Mouse (Mus musculus): Measurements from ENCODE around the gene Acox2. TPM values are rescaled to one million over a fixed set of nuclear protein-coding genes. Genes with fewer than 3 reads are reported as not detected.
"Not testable (repeated sequence)": the region's sequence is repeated elsewhere in the genome, so short reads cannot be mapped to it uniquely, and the experiment has no call there.

The Acox2 gene
- not detected for polyA plus RNA-seq (2017; shearing (Covaris generic))

DNA sequence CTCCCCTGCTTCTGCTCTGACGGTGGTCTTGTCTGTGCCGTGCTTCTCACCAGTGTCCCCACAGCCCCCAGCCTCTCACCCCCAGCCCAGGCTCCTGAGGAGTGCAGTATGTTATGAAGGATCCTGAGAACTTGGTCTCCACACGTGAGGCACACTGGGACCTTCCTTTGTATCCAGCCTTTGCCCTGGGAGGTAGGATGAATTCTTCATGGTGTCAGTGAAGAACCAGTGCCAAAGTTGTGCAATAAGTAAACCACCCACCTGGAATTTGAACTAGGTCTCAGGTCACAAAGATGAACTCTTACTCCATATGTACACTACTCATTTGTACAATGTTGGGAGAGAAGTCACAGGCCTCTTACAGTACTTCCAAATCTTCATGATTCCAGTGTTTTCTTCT lies at the start of gene Acox2:
Gene Acox2 (minus strand): TSS at position 188 of the 400 bp plus-strand sequence.
- ATAC-seq = no peak

DNA sequence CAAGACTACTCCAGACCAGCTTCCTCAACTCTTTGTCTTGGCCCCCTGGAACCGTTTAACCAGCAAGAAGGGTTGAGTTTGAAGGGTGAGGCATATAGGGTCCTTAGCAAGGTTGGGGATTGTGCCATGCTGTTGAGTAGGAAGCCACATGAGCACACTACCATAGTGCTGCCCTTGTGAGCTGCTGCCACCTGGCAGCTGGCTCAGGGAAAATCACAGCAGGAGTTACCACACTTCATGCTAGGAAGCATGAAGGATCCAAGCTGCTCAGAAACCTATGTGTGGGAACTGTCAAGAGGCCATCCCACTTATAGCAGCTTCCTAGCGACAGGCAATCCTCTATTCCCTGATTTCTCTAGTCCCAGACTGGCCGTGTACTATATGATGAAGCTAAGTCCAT lies 49.5 kb upstream of the Acox2 start:
- ATAC-seq = no peak

- no peak for ATAC-seq
These were observed 47.7 kb upstream of the Acox2 start for GRCm38 (mm10) chr14:8306884-8307283.

- no peak for ATAC-seq
These were observed 45.9 kb upstream of the Acox2 start for GRCm38 (mm10) chr14:8305014-8305413.

GRCm38 (mm10) chr14:8304082-8304481 lies 44.9 kb upstream of the Acox2 start:
- no peak for ATAC-seq

DNA sequence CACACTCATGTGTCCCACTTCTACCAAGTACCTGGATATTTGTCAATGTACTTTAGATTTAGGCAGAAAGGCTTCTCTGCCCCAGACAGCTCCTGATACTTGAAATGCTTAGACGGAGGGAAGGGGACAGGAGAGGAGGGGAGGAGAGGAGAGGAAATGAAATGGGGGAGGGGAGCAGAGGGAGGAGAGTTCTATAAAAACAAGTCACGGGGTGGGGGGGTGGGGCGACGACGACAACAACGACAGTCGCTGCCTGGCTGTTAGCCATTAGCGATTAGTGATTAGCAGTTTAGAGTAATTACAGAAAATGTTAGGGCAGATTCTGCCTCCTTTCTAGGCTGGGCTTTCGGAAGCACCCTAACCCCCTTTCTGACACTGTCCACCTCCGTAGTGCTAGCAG lies 43.5 kb upstream of the Acox2 start:
- no peak for ATAC-seq

GRCm38 (mm10) chr14:8300281-8300680 lies 41.1 kb upstream of the Acox2 start:
- ATAC-seq = no peak

DNA sequence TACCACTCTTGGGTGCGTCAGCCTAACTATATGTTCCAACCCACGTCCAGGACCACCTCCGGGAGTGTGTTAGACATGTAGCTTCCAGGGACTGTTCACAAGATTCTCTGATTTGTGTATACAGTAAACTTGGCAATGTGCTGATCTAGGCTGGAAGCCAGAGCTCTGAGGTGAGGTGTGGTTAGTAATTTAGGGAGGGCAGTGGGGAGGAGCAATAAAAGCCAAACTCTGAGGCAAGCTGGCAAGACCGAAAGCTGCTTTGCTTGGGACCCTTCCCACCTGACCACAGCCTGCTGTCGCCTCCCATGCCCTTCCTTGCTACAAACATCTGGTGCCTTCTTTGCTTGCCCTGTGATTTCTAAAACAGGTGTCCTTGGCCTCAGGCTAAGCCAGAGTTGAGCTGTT lies 38.7 kb upstream of the Acox2 start:
- ATAC-seq = no peak

DNA sequence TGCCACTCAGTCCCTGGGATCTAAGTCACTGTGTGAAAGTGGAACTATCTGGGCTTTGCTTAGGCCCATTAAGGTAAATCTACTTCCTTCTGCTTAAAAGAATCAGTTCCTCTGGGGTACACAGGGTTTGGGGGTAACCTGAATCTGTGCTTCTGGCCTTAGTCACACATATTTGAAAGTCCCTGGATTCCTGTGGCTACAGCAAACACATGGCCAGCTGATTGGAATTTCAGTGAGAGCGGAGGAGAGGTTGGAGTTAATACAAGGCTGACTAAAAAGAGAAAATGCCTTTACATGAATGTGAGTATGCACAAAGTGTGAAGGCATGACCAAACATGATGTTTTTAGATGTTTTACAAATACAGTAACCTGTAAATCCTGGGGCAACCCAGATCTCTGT lies 35.1 kb upstream of the Acox2 start:
- ATAC-seq = no peak

GRCm38 (mm10) chr14:8286595-8286994 lies 27.4 kb upstream of the Acox2 start:
- peak; percentile 43 for ATAC-seq

DNA sequence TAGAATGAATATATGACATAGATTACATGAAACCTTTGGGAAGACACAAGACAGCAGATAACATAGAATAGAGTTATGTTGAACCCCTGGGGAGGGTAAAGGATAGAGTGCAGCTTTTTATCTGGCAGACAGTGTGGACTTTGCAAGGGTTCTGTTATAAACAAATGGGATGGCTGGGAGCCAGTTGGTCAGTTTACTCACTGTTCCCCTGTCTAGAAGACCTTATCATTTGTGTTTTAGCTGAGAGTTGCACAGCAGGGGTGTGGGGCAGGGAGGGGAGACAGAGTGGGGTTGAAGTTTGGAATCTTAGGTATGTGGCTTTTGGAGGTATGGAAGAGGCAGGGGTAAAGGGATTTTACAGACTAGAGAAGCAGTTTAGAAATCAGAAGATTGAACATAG lies 24.6 kb upstream of the Acox2 start:
- no peak for ATAC-seq

DNA sequence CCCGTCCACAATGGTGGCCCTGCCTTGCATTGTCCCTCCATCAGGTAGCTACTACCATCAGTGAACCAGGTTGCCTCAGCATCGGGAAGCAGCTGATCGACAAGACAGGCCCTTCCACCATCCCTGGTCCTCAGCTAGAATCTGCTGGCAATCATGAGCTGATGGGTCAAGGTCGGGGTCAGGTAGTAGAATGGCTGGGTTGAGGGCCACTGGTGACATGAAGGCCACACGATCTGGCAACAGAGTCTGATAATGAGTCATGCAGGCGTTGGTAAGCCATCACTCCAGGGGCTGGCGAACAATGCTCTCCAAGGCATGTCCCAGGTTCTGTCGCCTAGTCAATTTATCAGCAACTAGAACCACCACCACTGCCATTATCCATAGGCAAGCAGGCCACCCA lies 12.1 kb upstream of the Acox2 start:
- not testable (repeated sequence) for ATAC-seq

GRCm38 (mm10) chr14:8264378-8264777 lies 5.2 kb upstream of the Acox2 start:
- ATAC-seq = no peak

GRCm38 (mm10) chr14:8262242-8262641 lies 3.1 kb upstream of the Acox2 start:
- no peak for ATAC-seq

- ATAC-seq = no peak
These were observed 1.1 kb upstream of the Acox2 start for GRCm38 (mm10) chr14:8260214-8260613.

- no peak for ATAC-seq
These were observed 401 bp downstream of the Acox2 start for GRCm38 (mm10) chr14:8258752-8259151.

GRCm38 (mm10) chr14:8258335-8258627 lies 872 bp downstream of the Acox2 start:
- ATAC-seq = no peak

DNA sequence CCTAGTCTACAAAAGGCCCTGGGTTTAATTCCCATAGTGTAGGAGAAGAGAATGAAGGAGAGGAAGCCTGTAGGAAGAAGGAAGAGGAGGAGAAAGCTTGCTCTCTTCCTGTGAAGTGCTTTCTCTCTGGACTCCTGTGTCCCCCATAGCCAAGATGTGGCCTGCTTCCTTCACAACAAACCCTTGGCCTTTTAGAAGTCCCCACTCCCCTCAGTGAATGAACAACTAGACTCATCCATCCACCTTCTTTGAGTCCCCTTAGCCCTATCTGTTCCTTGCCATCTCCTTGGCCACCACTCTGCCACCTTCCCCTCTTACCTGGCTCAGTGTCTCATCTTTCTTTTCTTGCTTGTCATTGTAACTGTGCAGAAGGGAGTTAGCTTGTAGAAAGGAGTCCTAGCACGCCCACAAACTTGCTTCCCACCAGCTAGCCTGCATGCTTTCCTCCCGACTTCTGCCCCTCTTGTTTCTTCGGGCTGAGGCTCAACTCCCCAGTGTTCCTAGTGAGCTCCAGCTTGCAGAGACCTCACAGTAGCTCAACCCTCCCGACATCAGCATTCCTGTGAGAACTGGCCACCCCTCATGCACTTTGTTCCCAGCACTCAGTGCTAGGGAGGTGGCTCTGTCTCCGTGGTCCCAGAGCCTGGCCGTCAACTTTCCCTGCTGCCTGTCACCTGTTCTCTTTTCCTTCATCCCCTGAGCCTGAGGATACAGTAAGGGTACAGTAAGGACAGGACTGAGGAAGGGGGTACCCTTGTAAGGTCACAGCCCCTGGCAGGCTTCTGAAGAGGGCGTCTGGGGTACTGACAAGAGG lies 1.4 kb downstream of the Acox2 start:
- ATAC-seq = no peak

DNA sequence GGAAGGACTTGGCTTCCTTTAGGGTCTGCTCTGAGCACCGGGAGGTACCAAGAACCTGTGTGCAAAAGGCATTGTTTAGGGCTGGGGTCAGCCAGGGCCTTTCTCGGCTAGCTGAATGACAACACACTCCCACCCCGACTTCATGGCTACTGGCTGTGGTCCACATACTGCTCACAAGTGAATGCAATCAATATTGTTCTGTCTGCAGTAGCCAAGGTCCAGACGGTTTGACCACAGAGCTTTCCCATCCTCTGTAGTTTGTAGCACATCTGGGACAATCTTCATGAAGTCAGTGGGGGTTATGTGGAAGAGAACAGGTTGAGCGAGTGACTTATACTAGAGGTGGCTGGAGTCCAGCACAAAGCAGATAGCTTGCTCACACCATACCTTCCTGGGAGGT lies 2.3 kb downstream of the Acox2 start:
- ATAC-seq = no peak

DNA sequence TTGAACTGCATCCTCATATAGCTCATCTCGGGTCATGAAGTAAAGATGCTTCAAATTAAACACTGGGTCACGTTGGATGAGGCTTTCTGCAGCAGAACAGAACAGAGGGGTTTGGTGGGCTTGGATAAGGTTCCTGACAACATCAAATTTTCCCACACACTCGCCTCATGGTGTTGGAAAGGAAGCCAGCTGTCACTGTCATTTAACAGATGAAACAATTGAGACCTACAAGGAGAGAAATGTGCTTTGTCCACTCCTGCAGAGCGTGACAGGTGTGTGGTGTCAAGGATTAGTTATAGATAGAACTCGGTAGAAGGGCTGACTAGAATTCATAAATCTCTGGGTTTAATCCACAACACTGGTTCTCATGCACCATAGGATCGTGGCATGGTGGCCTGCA lies 3.1 kb downstream of the Acox2 start:
- ATAC-seq = no peak

DNA sequence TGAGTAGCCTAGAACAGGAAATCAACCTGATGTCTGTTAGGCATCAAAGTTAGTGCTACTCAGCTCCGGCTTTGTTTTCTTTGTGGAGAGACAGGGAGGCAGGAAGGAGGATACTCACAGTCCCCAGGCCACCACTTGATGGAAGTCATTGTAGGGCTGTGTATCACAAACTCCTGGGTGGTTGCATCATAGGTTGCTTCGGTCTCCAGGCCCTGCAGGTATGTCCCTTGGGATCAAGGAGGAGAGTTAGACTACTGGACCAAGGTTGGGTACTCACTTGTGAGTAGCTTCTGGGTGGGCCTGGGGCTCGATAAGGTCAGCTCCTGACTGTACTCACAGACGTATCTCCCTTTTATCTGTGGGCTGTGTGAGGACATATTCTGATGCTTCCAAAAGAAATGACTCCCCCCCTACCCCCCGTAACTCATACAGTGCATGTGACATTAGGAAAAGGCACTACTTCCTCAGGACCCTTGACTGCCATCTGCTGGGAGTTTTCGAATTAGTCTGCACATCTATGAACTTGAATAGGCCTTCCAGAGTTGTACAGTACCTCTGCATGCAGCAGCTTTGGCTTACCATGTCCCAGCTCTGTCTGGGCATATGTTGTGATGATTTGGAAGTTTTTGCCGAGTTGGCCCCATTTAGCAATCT lies 4.0 kb downstream of the Acox2 start:
- ATAC-seq = peak; percentile 10

GRCm38 (mm10) chr14:8251330-8251885 lies 7.7 kb downstream of the Acox2 start:
- no peak for ATAC-seq

DNA sequence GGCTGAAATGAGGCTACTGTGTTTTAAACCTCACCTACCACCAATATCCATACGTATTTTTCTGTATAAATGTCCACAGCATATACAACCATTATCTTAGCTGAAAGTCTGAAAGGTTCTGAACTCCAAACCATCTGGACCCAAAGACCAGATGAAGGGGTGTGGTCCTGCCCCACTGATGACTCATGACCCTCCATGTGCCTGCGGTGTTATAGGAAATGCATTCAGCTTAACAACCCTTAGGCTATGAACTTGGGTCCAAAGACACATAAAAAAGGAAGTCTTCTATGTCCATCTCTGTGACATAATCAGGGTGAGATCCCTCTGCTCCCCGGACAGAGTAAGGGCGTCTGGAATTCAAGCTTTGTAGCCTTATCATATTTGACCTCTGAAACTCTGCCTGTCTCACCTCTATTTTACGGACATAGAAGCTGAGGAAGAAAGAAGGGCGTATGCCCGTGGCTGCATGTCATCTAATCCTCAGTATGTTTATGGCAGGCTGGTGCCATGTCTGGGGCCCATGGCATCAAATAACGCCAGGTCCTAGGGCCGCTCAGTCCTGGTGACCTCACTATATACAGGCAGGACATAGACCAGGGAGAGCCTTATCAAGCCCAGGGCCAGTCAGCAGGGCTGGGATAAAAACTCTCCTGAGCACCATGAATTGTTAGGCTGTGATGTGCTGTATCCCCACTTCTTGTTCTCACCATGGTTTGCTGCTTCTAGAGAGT lies 8.8 kb downstream of the Acox2 start:
- no peak for ATAC-seq

DNA sequence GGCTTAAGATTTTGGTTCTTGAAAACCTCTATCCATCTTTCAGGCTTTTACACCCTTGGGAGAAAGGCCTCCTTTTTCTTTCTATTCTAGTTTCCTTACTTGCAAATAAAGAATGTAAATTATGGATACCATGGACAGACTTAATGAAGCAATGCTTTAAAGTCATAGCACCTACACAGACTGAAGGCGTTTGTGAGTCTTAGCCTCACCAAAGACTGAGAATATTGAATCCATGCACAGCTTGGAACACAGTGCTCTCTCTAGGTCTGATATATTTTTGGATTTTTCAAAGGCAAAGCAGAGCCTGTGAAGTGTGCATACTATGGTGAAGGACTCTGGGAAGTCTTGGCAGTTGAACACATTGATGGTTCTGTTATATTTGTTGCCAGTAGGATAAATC lies 9.9 kb downstream of the Acox2 start:
- no peak for ATAC-seq
